Mouse (Mus musculus) thymus, adult 2 months (tissue): Measurements from ENCODE around the gene Def8. TPM values are rescaled to one million over a fixed set of nuclear protein-coding genes. Genes with fewer than 3 reads are reported as not detected.
"Not testable (repeated sequence)": the region's sequence is repeated elsewhere in the genome, so short reads cannot be mapped to it uniquely, and the experiment has no call there.

Source experiments
- DNase-seq: peaks from one replicate; pipeline ENCODE4 v3.0.0; 2021
- H3K27ac ChIP-seq: fragments of 200-500 bp; 2 replicates; pipeline ENCODE4 v1.5.1; 2012; ENCODE audit warnings: low read length, control low read depth; ENCODE audit not compliant: control insufficient read depth, insufficient read depth
- H3K27me3 ChIP-seq: fragments of 200-500 bp; 2 replicates; pipeline ENCODE4 v1.6.1; 2012; ENCODE audit warnings: mild to moderate bottlenecking, low read length, moderate library complexity, mixed read lengths; ENCODE audit not compliant: control insufficient read depth, insufficient read depth
- H3K36me3 ChIP-seq: fragments of 200-500 bp; 2 replicates; pipeline ENCODE4 v1.6.1; 2012; ENCODE audit warnings: mild to moderate bottlenecking, low read length, moderate library complexity; ENCODE audit not compliant: control insufficient read depth, insufficient read depth
- H3K4me1 ChIP-seq: fragments of 200-500 bp; replicated peaks from 2 replicates; pipeline ENCODE4 v1.6.1; 2012; ENCODE audit warnings: low read length; ENCODE audit not compliant: control insufficient read depth, insufficient read depth
- H3K4me3 ChIP-seq: fragments of 200-500 bp; 2 replicates; pipeline ENCODE4 v1.5.1; 2012; ENCODE audit warnings: mild to moderate bottlenecking, low read length, control low read depth, moderate library complexity; ENCODE audit not compliant: control insufficient read depth, insufficient read depth
- CTCF ChIP-seq: fragments of 200-500 bp; IDR thresholded peaks from 2 replicates; pipeline ENCODE4 v1.5.1; 2012; ENCODE audit warnings: mild to moderate bottlenecking, control low read depth, low read length, moderate library complexity, borderline replicate concordance; ENCODE audit not compliant: control insufficient read depth, poor library complexity, insufficient read depth; ENCODE audit errors: extremely low read depth
- POLR2A ChIP-seq: fragments of 200-500 bp; IDR thresholded peaks from 2 replicates; pipeline ENCODE4 v1.6.1; 2012; ENCODE audit warnings: mild to moderate bottlenecking, low read length, control low read depth, moderate library complexity; ENCODE audit not compliant: control insufficient read depth, poor library complexity, insufficient read depth; ENCODE audit errors: extremely low read depth
- WGBS: fragments of 180-500 bp; shearing (Covaris S2); methylation state at CpG from one replicate; pipeline ENCODE4 v1.1.7; 2018; 5-methylcytosine and 5-hydroxymethylcytosine counted together
- polyA plus RNA-seq: library from polyadenylated mRNA; depleted of rRNA; stranded (reverse); fragments of >200 nt; gene quantifications from 2 replicates; pipeline ENCODE4 v1.2.3, GENCODE M21; 2012

Def8 gene
- polyA plus RNA-seq, 1 experiment = 32.6 TPM

DNA sequence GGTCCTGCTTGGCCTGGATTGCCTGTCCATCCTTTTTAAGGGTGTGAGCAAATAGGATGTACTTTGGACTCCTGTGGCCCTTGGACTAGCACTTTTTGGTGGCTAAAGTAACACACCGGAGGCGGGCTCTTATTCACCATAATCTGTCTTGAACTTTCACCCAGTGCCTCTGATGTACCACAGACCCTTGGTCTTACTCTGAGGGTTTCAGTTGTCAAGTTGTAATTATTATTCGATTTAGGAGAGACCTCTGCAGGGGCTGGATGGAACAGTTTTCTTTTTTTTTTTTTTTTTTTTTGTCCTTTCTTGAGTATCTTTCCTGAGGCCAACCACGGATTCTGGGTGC, 20.2 kb downstream of the Def8 start:
- DNase-seq = no peak
- Histone ChIP-seq H3K4me1 (peaks cover 5% of the 10 kb centered on the region; the same call in 1 of the 2 replicates), H3K27me3 (no peaks in the 10 kb centered on the region), H3K36me3 (no peaks in the 10 kb centered on the region), H3K27ac (no peak overlapping the region), H3K4me3 (peak overlapping the region; percentile 61)
- TF ChIP-seq CTCF = no peak
- TF ChIP-seq POLR2A = no peak
- WGBS = 5% methylated on average over 4 of the region's 4 CpGs

DNA sequence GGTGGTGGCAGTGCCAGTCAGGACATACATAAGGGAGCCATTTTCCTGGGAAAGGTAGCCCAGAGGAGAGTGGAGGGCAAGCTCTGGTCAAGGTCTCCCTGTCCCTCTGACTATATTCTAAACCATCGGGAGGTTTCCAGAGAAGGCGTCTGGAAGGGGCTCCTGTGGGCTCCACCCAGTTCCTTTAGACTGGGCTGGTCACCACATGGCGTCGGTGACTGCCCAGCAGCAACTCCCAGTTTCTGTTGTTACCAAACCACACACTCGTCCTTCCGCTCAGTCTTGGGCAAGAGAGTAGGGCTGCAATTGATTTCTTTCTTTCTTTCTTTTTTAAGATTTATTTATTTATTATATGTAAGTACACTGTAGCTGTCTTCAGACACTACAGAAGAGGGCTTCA, 20.8 kb downstream of the Def8 start:
- Histone ChIP-seq H3K36me3 (no peaks in the 10 kb centered on the region), H3K27me3 (no peaks in the 10 kb centered on the region), H3K27ac (no peak overlapping the region), H3K4me3 (no peak overlapping the region), H3K4me1 (peaks cover 5% of the 10 kb centered on the region; the same call in 1 of the 2 replicates)
- DNase-seq = no peak
- TF ChIP-seq POLR2A = no peak
- TF ChIP-seq CTCF = no peak
- 83% methylated on average over 6 of the region's 6 CpGs for WGBS

DNA sequence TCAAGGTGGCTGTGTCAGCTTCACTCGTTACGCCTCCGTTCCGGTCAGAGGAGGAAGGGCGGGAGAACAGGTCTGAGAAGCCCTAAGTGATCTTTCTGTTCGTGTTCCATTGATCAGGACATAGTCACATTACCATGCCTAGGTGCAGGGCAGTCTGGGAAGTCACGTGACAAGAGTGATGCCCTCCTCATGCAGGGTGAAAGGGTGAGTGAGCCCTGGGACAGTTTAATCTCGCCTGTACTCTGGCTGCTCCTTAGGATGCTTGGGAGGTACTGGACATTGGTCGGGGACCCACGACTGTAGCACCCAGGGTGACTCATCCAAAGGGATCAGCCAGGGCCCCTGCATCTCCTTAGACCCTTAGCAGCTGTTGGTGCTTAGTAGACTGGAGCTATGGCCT, 22.7 kb downstream of the Def8 start:
- H3K4me1 ChIP-seq = peaks cover 8% of the 10 kb centered on the region; the same call in 1 of the 2 replicates
- TF ChIP-seq CTCF (no peak), POLR2A (no peak)
- 91% methylated on average over 10 of the region's 10 CpGs for WGBS
- H3K27me3 ChIP-seq = no peaks in the 10 kb centered on the region
- H3K36me3 ChIP-seq = no peaks in the 10 kb centered on the region
- H3K27ac ChIP-seq = no peak overlapping the region
- no peak overlapping the region for H3K4me3 ChIP-seq
- no peak for DNase-seq

DNA sequence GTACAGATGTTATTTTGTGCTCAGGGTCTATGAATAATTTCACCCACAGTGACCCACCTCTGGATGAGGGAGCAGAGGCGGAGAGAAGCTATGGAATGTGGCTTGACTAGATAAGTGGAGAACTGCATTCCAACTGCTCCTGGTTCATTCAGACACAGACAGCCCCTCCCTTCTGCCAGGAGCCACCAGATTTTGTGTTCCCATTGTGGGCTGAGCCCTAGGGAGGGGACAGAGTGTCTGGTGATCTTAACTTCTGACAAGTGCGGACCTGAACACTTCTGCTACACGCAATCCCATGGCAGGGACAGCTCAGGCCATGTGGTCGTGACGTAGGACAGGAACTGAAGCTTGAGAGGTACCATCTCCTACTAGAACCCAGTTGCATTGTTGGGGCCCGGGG, 23.5 kb downstream of the Def8 start:
- 95% methylated on average over 6 of the region's 6 CpGs for WGBS
- Histone ChIP-seq H3K27me3 (no peaks in the 10 kb centered on the region), H3K27ac (no peak overlapping the region), H3K4me1 (peaks cover 8% of the 10 kb centered on the region; the same call in 1 of the 2 replicates), H3K36me3 (no peaks in the 10 kb centered on the region), H3K4me3 (no peak overlapping the region)
- no peak for DNase-seq
- TF ChIP-seq POLR2A (no peak), CTCF (no peak)

DNA sequence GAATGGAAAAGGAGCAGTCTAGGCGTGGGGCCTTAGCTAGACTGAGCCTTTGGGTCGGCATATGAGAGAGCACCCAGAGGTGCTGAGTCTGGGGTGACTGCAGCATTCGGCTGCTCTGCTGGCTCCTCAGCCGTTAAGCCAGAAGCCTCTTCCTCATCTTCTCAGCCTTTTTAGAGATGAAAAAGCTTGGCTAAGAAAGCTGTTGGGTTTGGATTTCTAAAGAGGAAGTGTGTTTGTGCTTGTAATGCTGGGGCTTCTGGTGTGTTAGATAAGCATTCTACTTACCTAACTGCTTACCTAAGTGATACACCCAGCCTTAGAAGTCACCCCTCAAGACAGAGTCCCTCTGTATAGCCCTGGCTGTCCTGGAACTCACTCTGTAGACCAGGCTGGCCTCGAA, 27.5 kb downstream of the Def8 start:
- DNase-seq = no peak
- WGBS = 9% methylated on average over 5 of the region's 5 CpGs
- no peak overlapping the region for H3K27ac ChIP-seq
- H3K36me3 ChIP-seq = peaks cover 4% of the 10 kb centered on the region; the same call in 1 of the 2 replicates
- H3K4me3 ChIP-seq = no peak overlapping the region
- H3K27me3 ChIP-seq = no peaks in the 10 kb centered on the region
- H3K4me1 ChIP-seq = peaks cover 4% of the 10 kb centered on the region; the same call in 1 of the 2 replicates
- TF ChIP-seq CTCF (no peak), POLR2A (no peak)

DNA sequence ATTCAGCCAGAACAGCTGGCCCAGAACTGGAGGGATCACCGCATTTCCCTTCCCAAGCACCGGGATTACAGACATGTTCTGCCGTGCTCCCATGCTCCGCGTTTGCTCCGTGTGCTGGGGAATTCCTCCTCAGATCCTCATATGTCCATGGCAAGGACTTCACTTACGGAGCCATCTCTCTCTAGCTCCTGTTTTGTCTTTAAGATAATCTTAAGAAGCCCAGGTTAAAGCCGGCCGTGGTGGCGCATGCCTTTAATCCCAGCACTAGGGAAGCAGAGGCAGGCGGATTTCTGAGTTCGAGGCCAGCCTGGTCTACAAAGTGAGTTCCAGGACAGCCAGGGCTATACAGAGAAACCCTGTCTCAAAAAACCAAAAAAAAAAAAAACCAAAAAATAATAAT, 28.4 kb downstream of the Def8 start:
- 87% methylated on average over 12 of the region's 12 CpGs for WGBS
- H3K27ac ChIP-seq, H3K36me3 ChIP-seq, H3K4me3 ChIP-seq, DNase-seq, H3K27me3 ChIP-seq, H3K4me1 ChIP-seq: not testable (repeated sequence)

DNA sequence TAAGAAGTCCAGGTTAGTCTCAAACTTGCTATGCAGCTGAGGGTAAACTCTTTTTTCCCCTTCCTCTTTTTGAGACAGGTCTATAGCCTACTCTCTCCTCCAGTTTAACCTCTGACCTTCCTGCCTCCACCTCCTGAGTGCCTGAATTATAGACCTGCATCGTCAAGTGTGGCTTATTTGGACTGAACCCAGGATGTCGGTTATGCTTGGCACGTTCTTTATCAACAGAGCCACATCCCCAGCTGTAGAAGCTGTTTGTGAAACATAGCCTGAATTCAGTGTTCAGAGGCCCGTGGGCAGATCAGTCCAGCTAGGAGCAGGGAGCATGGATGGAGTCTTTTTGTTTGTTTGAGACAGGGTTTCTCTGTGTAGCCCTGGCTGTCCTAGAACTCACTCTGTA, 28.8 kb downstream of the Def8 start:
- peaks cover 8% of the 10 kb centered on the region; the same call in 1 of the 2 replicates for H3K36me3 ChIP-seq

More for the DNA sequence above, 28.8 kb downstream of the Def8 start:
- no peaks in the 10 kb centered on the region for H3K27me3 ChIP-seq
- no peak overlapping the region for H3K27ac ChIP-seq
- TF ChIP-seq POLR2A (no peak), CTCF (no peak)
- no peak for DNase-seq
- WGBS = 10% methylated on average over 4 of the region's 4 CpGs
- H3K4me1 ChIP-seq = peaks cover 4% of the 10 kb centered on the region; the same call in 1 of the 2 replicates
- no peak overlapping the region for H3K4me3 ChIP-seq
